ENCODE assay signal across 8 mouse cellular contexts in the genomic region with DNA sequence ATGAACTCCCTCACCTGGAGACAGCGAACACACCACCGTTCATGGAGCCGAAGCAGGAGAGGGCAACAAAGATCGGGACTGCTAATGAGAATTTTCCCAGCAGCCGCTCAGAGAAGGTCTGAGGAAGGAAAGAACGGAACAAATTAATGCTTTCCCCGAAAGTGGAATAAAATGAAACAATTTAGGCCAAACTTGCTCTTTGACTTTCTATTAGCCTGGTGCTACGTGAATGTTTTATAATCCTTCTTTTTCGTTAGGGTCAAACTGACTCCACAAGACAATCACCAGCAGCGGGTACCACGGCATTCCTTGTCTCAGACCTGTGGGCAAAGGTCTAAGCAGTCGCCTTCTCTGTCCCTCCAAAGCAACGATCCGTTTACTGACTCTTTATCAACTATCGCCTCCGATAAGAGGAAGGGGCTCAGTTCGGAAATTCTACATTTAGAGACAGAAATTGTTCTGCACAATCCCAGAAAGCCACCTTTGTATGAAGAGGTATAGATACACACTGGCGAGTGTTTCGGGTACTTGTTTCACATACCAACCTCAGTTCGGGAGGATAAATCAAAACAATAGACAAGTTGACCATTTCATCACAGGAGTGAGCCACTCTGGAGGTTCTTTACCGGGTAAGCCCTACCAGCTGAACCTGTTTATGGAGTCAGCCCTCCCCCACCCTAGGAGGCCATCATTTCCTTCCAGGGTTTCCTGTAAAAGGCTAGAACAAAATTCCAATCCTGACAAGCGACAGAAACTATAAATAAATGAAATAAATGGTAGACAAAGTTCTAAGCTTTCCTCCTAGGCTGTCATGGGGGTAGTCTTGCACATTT.
DNase-seq lines count a peak whose midpoint lies in the region; ATAC-seq lines count a peak whose summit lies in the region.

No protein-coding gene starts in this region.

- WGBS in heart, embryonic 16.5 days = 21% methylated on average over 22 of the region's 22 CpGs
- WGBS in limb, embryonic 11.5 days = 23% methylated on average over 22 of the region's 22 CpGs
- 38% methylated on average over 22 of the region's 22 CpGs for WGBS in midbrain, embryonic 14.5 days

- DNase-seq in urinary bladder, postnatal 36 days (ENCODE audit: low spot score in 2 of 2) = peak; percentile 3 to 17
- no peak for DNase-seq in urinary bladder, postnatal 4 days (ENCODE audit: low spot score in 2 of 2)
- DNase-seq in limb, embryonic 11.5 days (ENCODE audit: low spot score) = peak; percentile 67
- peak; percentile 40 for DNase-seq in midbrain, embryonic 14.5 days
- DNase-seq in right cerebral cortex, adult 2 months (ENCODE audit: low spot score in 2 of 2) = no peak
- no peak for DNase-seq in cerebellum, adult 9-10 months

- H3K9me3 ChIP-seq in heart, embryonic 16.5 days (replicated peaks; ENCODE audit: control insufficient read depth, low read length) = no peaks in the 10 kb centered on the region
- no peaks in the 10 kb centered on the region for H3K9me3 ChIP-seq in limb, embryonic 11.5 days (ENCODE audit: control insufficient read depth, low read length)
- no peaks in the 10 kb centered on the region for H3K9me3 ChIP-seq in midbrain, embryonic 14.5 days (ENCODE audit: control insufficient read depth, low read length)

- peaks cover 5% of the 10 kb centered on the region; the same call in 1 of the 2 replicates for H3K4me1 ChIP-seq in heart, embryonic 16.5 days (ENCODE audit: control insufficient read depth, insufficient read depth, low read length)
- peaks cover 15% of the 10 kb centered on the region; the same call in 1 of the 2 replicates for H3K4me1 ChIP-seq in limb, embryonic 11.5 days (ENCODE audit: control insufficient read depth, insufficient read depth, low read length)
- H3K4me1 ChIP-seq in midbrain, embryonic 14.5 days (ENCODE audit: control insufficient read depth, insufficient read depth, low read length) = peaks cover 4% of the 10 kb centered on the region; the same call in 1 of the 2 replicates

- no peaks in the 10 kb centered on the region for H3K27me3 ChIP-seq in heart, embryonic 16.5 days (ENCODE audit: control insufficient read depth, insufficient read depth, low read length)
- H3K27me3 ChIP-seq in limb, embryonic 11.5 days (ENCODE audit: control insufficient read depth, insufficient read depth, low read length) = no peaks in the 10 kb centered on the region
- no peaks in the 10 kb centered on the region for H3K27me3 ChIP-seq in midbrain, embryonic 14.5 days (ENCODE audit: control insufficient read depth, insufficient read depth, low read length)

- peak overlapping the region; percentile 49 for H3K4me3 ChIP-seq in heart, embryonic 16.5 days (ENCODE audit: low read length)
- peak overlapping the region; percentile 19 for H3K4me3 ChIP-seq in limb, embryonic 11.5 days (ENCODE audit: low read depth, low read length)
- H3K4me3 ChIP-seq in midbrain, embryonic 14.5 days (replicated peaks; ENCODE audit: low read depth, low read length) = peak overlapping the region; percentile 32

- no peaks in the 10 kb centered on the region for H3K36me3 ChIP-seq in heart, embryonic 16.5 days (ENCODE audit: control insufficient read depth, insufficient read depth)
- H3K36me3 ChIP-seq in limb, embryonic 11.5 days (ENCODE audit: control insufficient read depth, insufficient read depth, low read length) = no peaks in the 10 kb centered on the region
- no peaks in the 10 kb centered on the region for H3K36me3 ChIP-seq in midbrain, embryonic 14.5 days (ENCODE audit: control insufficient read depth, insufficient read depth, low read length)

- ATAC-seq in heart, embryonic 16.5 days (replicated peaks; ENCODE audit: extremely low read depth, insufficient read depth, low FRiP score) = no peak; the same call in 1 of the 2 replicates
- no peak; the same call in 1 of the 2 replicates for ATAC-seq in limb, embryonic 11.5 days (ENCODE audit: insufficient number of reproducible peaks, low FRiP score, low TSS enrichment, low read depth)
- ATAC-seq in midbrain, embryonic 14.5 days (ENCODE audit: low FRiP score, low TSS enrichment) = peak; percentile 65; the same call in 1 of the 2 replicates
- ATAC-seq in erythroid progenitor cell, adult 5-6 weeks (replicated peaks; ENCODE audit: low FRiP score, poor library complexity, severe bottlenecking) = no peak

- peak overlapping the region; percentile 67 for H3K4me2 ChIP-seq in heart, embryonic 16.5 days (ENCODE audit: low read depth, low read length)
- peak overlapping the region; percentile 48 for H3K4me2 ChIP-seq in limb, embryonic 11.5 days (ENCODE audit: low read depth, severe bottlenecking)
- H3K4me2 ChIP-seq in midbrain, embryonic 14.5 days (ENCODE audit: low read length) = peak overlapping the region; percentile 52

- H3K9ac ChIP-seq in heart, embryonic 16.5 days (ENCODE audit: low read length) = peak overlapping the region; percentile 37; the same call in 1 of the 2 replicates
- H3K9ac ChIP-seq in limb, embryonic 11.5 days (ENCODE audit: low read length) = peak overlapping the region; percentile 53
- 0 out of 2 replicates have a peak overlapping the region, but pooled peaks have one; percentile 21 for H3K9ac ChIP-seq in midbrain, embryonic 14.5 days (replicated peaks; ENCODE audit: low read length)

- no peak overlapping the region for H3K27ac ChIP-seq in heart, embryonic 16.5 days (ENCODE audit: low read length)
- H3K27ac ChIP-seq in limb, embryonic 11.5 days (replicated peaks; ENCODE audit: low read depth, low read length) = peak overlapping the region; percentile 63
- no peak overlapping the region for H3K27ac ChIP-seq in midbrain, embryonic 14.5 days (replicated peaks; ENCODE audit: low read depth, low read length)

Comparison
In these comparisons a context has a peak if more than half of its experiments do, and no peak if none do; other contexts are left out.
1. DNase-seq: peak in urinary bladder, postnatal 36 days (2 of 2), limb, embryonic 11.5 days (single experiment) and midbrain, embryonic 14.5 days (single experiment); none in urinary bladder, postnatal 4 days (0 of 2), right cerebral cortex, adult 2 months (0 of 2) and cerebellum, adult 9-10 months (single experiment).
2. Peak in every context shown above with its lines, with median percentiles within 50 percentile points of each other: H3K4me2 ChIP-seq, H3K4me3 ChIP-seq and H3K9ac ChIP-seq.